Mouse (Mus musculus) intestine, embryonic 16.5 days (tissue): Measurements from ENCODE around the gene Rragd. TPM values are rescaled to one million over a fixed set of nuclear protein-coding genes. Genes with fewer than 3 reads are reported as not detected.
"Not testable (repeated sequence)": the region's sequence is repeated elsewhere in the genome, so short reads cannot be mapped to it uniquely, and the experiment has no call there.

Experiments
- ATAC-seq: fragments of 200-750 bp; cut with Nextera tagmentation; 2 replicates; pipeline ENCODE4 v1.8.0; 2017; ENCODE audit warnings: moderate TSS enrichment, moderate library complexity
- H3K27ac ChIP-seq: fragments of 300-500 bp; sonication (generic); 2 replicates; pipeline ENCODE4 v1.5.1; 2014; ENCODE audit warnings: mild to moderate bottlenecking, low read length
- H3K27me3 ChIP-seq: fragments of 300-500 bp; sonication (generic); replicated peaks from 2 replicates; pipeline ENCODE4 v1.6.1; 2014; ENCODE audit warnings: low read length, control low read depth, mixed read lengths; ENCODE audit not compliant: control insufficient read depth, insufficient read depth
- H3K36me3 ChIP-seq: fragments of 300-500 bp; sonication (generic); 2 replicates; pipeline ENCODE4 v1.6.1; 2014; ENCODE audit warnings: low read length, control low read depth; ENCODE audit not compliant: control insufficient read depth, insufficient read depth
- H3K4me1 ChIP-seq: fragments of 300-500 bp; sonication (generic); 2 replicates; pipeline ENCODE4 v1.6.1; 2014; ENCODE audit warnings: low read length, control low read depth, mixed read lengths; ENCODE audit not compliant: control insufficient read depth, insufficient read depth
- H3K4me2 ChIP-seq: fragments of 300-500 bp; sonication (generic); 2 replicates; pipeline ENCODE4 v1.6.1; 2014; ENCODE audit warnings: low read depth, low read length, control low read depth
- H3K4me3 ChIP-seq: fragments of 300-500 bp; sonication (generic); 2 replicates; pipeline ENCODE4 v1.5.1; 2014; ENCODE audit warnings: mild to moderate bottlenecking, low read length
- H3K9ac ChIP-seq: fragments of 300-500 bp; sonication (generic); 2 replicates; pipeline ENCODE4 v1.6.1; 2014; ENCODE audit warnings: low read depth, low read length
- H3K9me3 ChIP-seq: fragments of 300-500 bp; sonication (generic); 2 replicates; pipeline ENCODE4 v1.6.1; 2016; ENCODE audit warnings: low read length, control low read depth; ENCODE audit not compliant: control insufficient read depth
- WGBS: fragments of 180-500 bp; shearing (Covaris S2); extraction: QIAGEN DNeasy Blood & Tissue Kit; methylation state at CpG from one replicate; pipeline ENCODE4 v1.1.7; 2014; 5-methylcytosine and 5-hydroxymethylcytosine counted together
- polyA plus RNA-seq: library from polyadenylated mRNA; unstranded; fragments of >200 nt; fragmentation: Nextera tagmentation; extraction: Ambion mirVana; gene quantifications from 2 replicates; pipeline ENCODE4 v1.2.1, GENCODE M21; 2015

The Rragd gene
- polyA plus RNA-seq, 1 experiment from 2014 or later = 28.0 TPM

- no peak overlapping the region for H3K9ac ChIP-seq
- no peaks in the 10 kb centered on the region for H3K36me3 ChIP-seq
- no peak overlapping the region for H3K4me3 ChIP-seq
- no peaks in the 10 kb centered on the region for H3K9me3 ChIP-seq
- peak overlapping the region; percentile 45; the same call in 1 of the 2 replicates for H3K27ac ChIP-seq
- H3K4me1 ChIP-seq = no peaks in the 10 kb centered on the region
- no peak overlapping the region for H3K4me2 ChIP-seq
- peak; percentile 65 for ATAC-seq
- WGBS = 57% methylated on average over 3 of the region's 3 CpGs
- H3K27me3 ChIP-seq = no peaks in the 10 kb centered on the region
These were observed 19.2 kb downstream of the Rragd start for GRCm38 (mm10) chr4:33002081-33002480.

- not testable (repeated sequence) for H3K4me3 ChIP-seq, H3K36me3 ChIP-seq, H3K4me2 ChIP-seq, H3K4me1 ChIP-seq, H3K9me3 ChIP-seq, H3K9ac ChIP-seq, H3K27ac ChIP-seq, H3K27me3 ChIP-seq
- 66% methylated on average over 10 of the region's 10 CpGs for WGBS
- ATAC-seq = peak; percentile 87
These were observed 23.0 kb downstream of the Rragd start for GRCm38 (mm10) chr4:33005595-33006470.

GRCm38 (mm10) chr4:33006844-33007243 is 24.0 kb downstream of the Rragd start:
- no peaks in the 10 kb centered on the region for H3K36me3 ChIP-seq
- H3K9me3 ChIP-seq = no peaks in the 10 kb centered on the region
- ATAC-seq = no peak
- no peak overlapping the region for H3K4me2 ChIP-seq
- no peak overlapping the region for H3K27ac ChIP-seq
- no peak overlapping the region for H3K9ac ChIP-seq
- H3K4me1 ChIP-seq = peaks cover 4% of the 10 kb centered on the region; the same call in 1 of the 2 replicates
- H3K27me3 ChIP-seq = no peaks in the 10 kb centered on the region
- WGBS = 85% methylated on average over 11 of the region's 11 CpGs
- H3K4me3 ChIP-seq = no peak overlapping the region

GRCm38 (mm10) chr4:33007443-33008217 is 24.8 kb downstream of the Rragd start:
- H3K9ac ChIP-seq = no peak overlapping the region
- 49% methylated on average over 9 of the region's 9 CpGs for WGBS
- H3K36me3 ChIP-seq = no peaks in the 10 kb centered on the region
- H3K4me2 ChIP-seq = no peak overlapping the region
- no peaks in the 10 kb centered on the region for H3K27me3 ChIP-seq
- H3K4me1 ChIP-seq = peaks cover 4% of the 10 kb centered on the region; the same call in 1 of the 2 replicates
- H3K27ac ChIP-seq = peak overlapping the region; percentile 45; the same call in 1 of the 2 replicates
- peak; percentile 68 for ATAC-seq
- H3K4me3 ChIP-seq = no peak overlapping the region
- H3K9me3 ChIP-seq = no peaks in the 10 kb centered on the region

- H3K27me3 ChIP-seq = no peaks in the 10 kb centered on the region
- H3K36me3 ChIP-seq = no peaks in the 10 kb centered on the region
- no peak overlapping the region for H3K27ac ChIP-seq
- no peaks in the 10 kb centered on the region for H3K9me3 ChIP-seq
- H3K4me1 ChIP-seq = peaks cover 4% of the 10 kb centered on the region; the same call in 1 of the 2 replicates
- ATAC-seq = no peak
- WGBS = 94% methylated on average over 1 of the region's 1 CpGs
- no peak overlapping the region for H3K9ac ChIP-seq
- H3K4me3 ChIP-seq = no peak overlapping the region
- no peak overlapping the region for H3K4me2 ChIP-seq
These were observed 27.2 kb downstream of the Rragd start for GRCm38 (mm10) chr4:33010078-33010477.

GRCm38 (mm10) chr4:33012484-33012883 is 29.6 kb downstream of the Rragd start:
- peaks cover 4% of the 10 kb centered on the region; the same call in 1 of the 2 replicates for H3K4me1 ChIP-seq
- no peak overlapping the region for H3K4me3 ChIP-seq
- no peak overlapping the region for H3K27ac ChIP-seq
- 93% methylated on average over 4 of the region's 4 CpGs for WGBS
- no peak overlapping the region for H3K9ac ChIP-seq
- no peaks in the 10 kb centered on the region for H3K27me3 ChIP-seq
- H3K36me3 ChIP-seq = no peaks in the 10 kb centered on the region
- no peaks in the 10 kb centered on the region for H3K9me3 ChIP-seq
- no peak overlapping the region for H3K4me2 ChIP-seq
- no peak for ATAC-seq

GRCm38 (mm10) chr4:33018361-33018999 is 35.6 kb downstream of the Rragd start:
- Histone ChIP-seq H3K36me3 (no peaks in the 10 kb centered on the region), H3K27me3 (no peaks in the 10 kb centered on the region), H3K27ac (no peak overlapping the region), H3K4me3 (no peak overlapping the region), H3K9ac (no peak overlapping the region), H3K4me2 (no peak overlapping the region), H3K4me1 (no peaks in the 10 kb centered on the region), H3K9me3 (no peaks in the 10 kb centered on the region)
- ATAC-seq = peak; percentile 81
- 51% methylated on average over 9 of the region's 9 CpGs for whole genome bisulfite sequencing

GRCm38 (mm10) chr4:33024420-33024819 is 41.6 kb downstream of the Rragd start:
- H3K36me3 ChIP-seq = no peaks in the 10 kb centered on the region
- H3K27me3 ChIP-seq = no peaks in the 10 kb centered on the region
- H3K4me2 ChIP-seq = no peak overlapping the region
- H3K4me3 ChIP-seq = no peak overlapping the region
- H3K9ac ChIP-seq = no peak overlapping the region
- ATAC-seq = no peak
- H3K9me3 ChIP-seq = no peaks in the 10 kb centered on the region
- 75% methylated on average over 8 of the region's 8 CpGs for WGBS
- H3K4me1 ChIP-seq = no peaks in the 10 kb centered on the region
- H3K27ac ChIP-seq = no peak overlapping the region

GRCm38 (mm10) chr4:33029104-33029503 is 46.3 kb downstream of the Rragd start:
- no peaks in the 10 kb centered on the region for H3K9me3 ChIP-seq
- no peaks in the 10 kb centered on the region for H3K36me3 ChIP-seq
- no peak overlapping the region for H3K9ac ChIP-seq
- 87% methylated on average over 7 of the region's 7 CpGs for WGBS
- no peak for ATAC-seq
- H3K27ac ChIP-seq = no peak overlapping the region
- no peaks in the 10 kb centered on the region for H3K27me3 ChIP-seq
- H3K4me3 ChIP-seq = no peak overlapping the region
- H3K4me1 ChIP-seq = peaks cover 7% of the 10 kb centered on the region
- no peak overlapping the region for H3K4me2 ChIP-seq
